Mouse (Mus musculus): ENCODE data around the gene Xkrx.

Xkrx gene

DNA sequence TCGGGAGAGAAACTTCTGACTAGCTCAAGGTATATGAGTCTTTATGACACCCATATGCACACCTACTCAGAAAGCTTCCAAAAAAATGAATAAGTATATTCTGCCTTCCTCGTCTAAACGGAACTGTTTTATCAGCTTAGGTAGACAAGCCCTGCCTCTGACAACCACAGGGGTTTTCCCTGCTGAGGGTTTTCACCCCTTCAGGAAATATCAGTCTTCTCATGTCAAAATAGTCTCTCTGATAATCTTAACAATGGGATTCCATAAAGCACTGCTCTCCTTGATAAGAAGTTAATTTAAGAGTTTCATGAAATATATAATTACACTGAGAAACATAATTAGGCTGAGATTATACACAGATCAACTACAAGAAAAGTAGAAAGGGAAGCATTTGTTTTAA, 50.1 kb downstream of the Xkrx start:
- no peak for TF ChIP-seq GATA4 (IDR thresholded peaks at IDR 0.05; ENCODE audit: insufficient replicate concordance, low read length)

DNA sequence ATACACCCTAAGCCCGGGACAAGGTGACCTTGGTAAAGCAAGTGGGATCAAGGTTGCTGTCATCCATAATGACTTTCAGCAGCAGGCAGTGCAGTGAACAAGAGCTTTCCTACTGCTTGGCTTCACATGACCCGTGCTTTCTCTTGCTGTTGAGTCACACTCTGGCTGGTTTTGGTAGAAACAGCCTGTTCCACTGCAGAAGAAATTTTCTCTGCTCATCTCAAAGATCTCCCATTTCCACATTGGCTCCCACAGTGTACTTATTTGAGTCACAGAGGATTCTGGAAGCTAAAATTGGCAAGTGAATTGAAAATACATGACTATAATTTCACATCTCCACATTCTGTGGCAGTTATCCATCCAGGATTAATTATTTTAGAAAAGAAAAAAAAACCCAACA, 59.2 kb downstream of the Xkrx start:
- TF ChIP-seq GATA4 (IDR thresholded peaks at IDR 0.05; ENCODE audit: insufficient replicate concordance, low read length), result no peak
